Mouse (Mus musculus): Measurements from ENCODE around the gene Actg1. TPM values are rescaled to one million over a fixed set of nuclear protein-coding genes. Genes with fewer than 3 reads are reported as not detected.
A peak's percentile ranks its signal among the peaks of the same experiment; 100 is the strongest.

Actg1 gene
- polyA plus RNA-seq, 1 experiment from 2014 or later, result 1,136 TPM

GRCm38 (mm10) chr11:120307132-120307413 lies 41.3 kb downstream of the Actg1 start:
- no peaks in the 10 kb centered on the region for H3K9me3 ChIP-seq (ENCODE audit: control insufficient read depth, low read length)
- H3K27ac ChIP-seq (replicated peaks in 1 of 2; ENCODE audit: control insufficient read depth in 1 of 2, insufficient read depth in 1 of 2, low read depth in 2 of 2, low read length in 2 of 2), result peak overlapping the region in 1 of 2 experiments; percentile 29; a peak in 1 of 4 replicates
- no peaks in the 10 kb centered on the region for H3K36me3 ChIP-seq (ENCODE audit: control insufficient read depth, insufficient read depth, low read length)
- ATAC-seq (ENCODE audit: insufficient number of reproducible peaks, insufficient read depth, low FRiP score, low read depth), result no peak
- H3K4me2 ChIP-seq (ENCODE audit: low read length), result 0 out of 2 replicates have a peak overlapping the region, but pooled peaks have one; percentile 18
- H3K9ac ChIP-seq (ENCODE audit: low read length), result peak overlapping the region; percentile 9; the same call in 1 of the 2 replicates
- H3K27me3 ChIP-seq (ENCODE audit: control insufficient read depth, insufficient read depth, low read length), result no peaks in the 10 kb centered on the region
- no peak overlapping the region for H3K4me3 ChIP-seq (ENCODE audit: control insufficient read depth in 1 of 2, insufficient read depth in 1 of 2, low read depth in 1 of 2, low read length in 2 of 2)
- H3K4me1 ChIP-seq (ENCODE audit: control insufficient read depth in 2 of 2, insufficient read depth in 2 of 2, low read length in 2 of 2), result peaks cover 40 to 47% of the 10 kb centered on the region in 2 experiments
- WGBS, result 30% methylated on average over 5 of the region's 5 CpGs

- no peak for ATAC-seq (ENCODE audit: insufficient number of reproducible peaks, insufficient read depth, low FRiP score, low read depth)
- peak overlapping the region; percentile 78 for H3K4me2 ChIP-seq (ENCODE audit: low read length)
- peak overlapping the region; percentile 80; the same call in 1 of the 2 replicates for H3K9ac ChIP-seq (ENCODE audit: low read length)
- no peaks in the 10 kb centered on the region for H3K9me3 ChIP-seq (ENCODE audit: control insufficient read depth, low read length)
- no peaks in the 10 kb centered on the region for H3K36me3 ChIP-seq (ENCODE audit: control insufficient read depth, insufficient read depth, low read length)
- H3K4me3 ChIP-seq (ENCODE audit: control insufficient read depth in 1 of 2, insufficient read depth in 1 of 2, low read depth in 1 of 2, low read length in 2 of 2), result no peak overlapping the region
- 63% methylated on average over 12 of the region's 12 CpGs for WGBS
- no peaks in the 10 kb centered on the region for H3K27me3 ChIP-seq (ENCODE audit: control insufficient read depth, insufficient read depth, low read length)
- H3K4me1 ChIP-seq (ENCODE audit: control insufficient read depth in 2 of 2, insufficient read depth in 2 of 2, low read length in 2 of 2), result peaks cover 38 to 44% of the 10 kb centered on the region in 2 experiments
- H3K27ac ChIP-seq (replicated peaks in 1 of 2; ENCODE audit: control insufficient read depth in 1 of 2, insufficient read depth in 1 of 2, low read depth in 2 of 2, low read length in 2 of 2), result no peak overlapping the region; a peak in 1 of 4 replicates
Observed at GRCm38 (mm10) chr11:120306366-120307131, 41.8 kb downstream of the Actg1 start.

- Histone ChIP-seq H3K27ac (replicated peaks in 1 of 2; ENCODE audit: control insufficient read depth in 1 of 2, insufficient read depth in 1 of 2, low read depth in 2 of 2, low read length in 2 of 2) (peak overlapping the region; percentile 78 to 81), H3K4me2 (ENCODE audit: low read length) (peak overlapping the region; percentile 78), H3K9ac (ENCODE audit: low read length) (peak overlapping the region; percentile 80), H3K4me3 (ENCODE audit: control insufficient read depth in 1 of 2, insufficient read depth in 1 of 2, low read depth in 1 of 2, low read length in 2 of 2) (peak overlapping the region; percentile 44 to 60), H3K4me1 (ENCODE audit: control insufficient read depth in 2 of 2, insufficient read depth in 2 of 2, low read length in 2 of 2) (peaks cover 35 to 39% of the 10 kb centered on the region in 2 experiments), H3K9me3 (ENCODE audit: control insufficient read depth, low read length) (no peaks in the 10 kb centered on the region), H3K27me3 (ENCODE audit: control insufficient read depth, insufficient read depth, low read length) (no peaks in the 10 kb centered on the region), H3K36me3 (ENCODE audit: control insufficient read depth, insufficient read depth, low read length) (no peaks in the 10 kb centered on the region)
- 23% methylated on average over 15 of the region's 15 CpGs for WGBS
- no peak for ATAC-seq (ENCODE audit: insufficient number of reproducible peaks, insufficient read depth, low FRiP score, low read depth)
Observed at GRCm38 (mm10) chr11:120305535-120306365, 42.6 kb downstream of the Actg1 start.

GRCm38 (mm10) chr11:120304886-120305534 lies 43.3 kb downstream of the Actg1 start:
- Histone ChIP-seq H3K27ac (replicated peaks in 1 of 2; ENCODE audit: control insufficient read depth in 1 of 2, insufficient read depth in 1 of 2, low read depth in 2 of 2, low read length in 2 of 2) (peak overlapping the region; percentile 81), H3K36me3 (ENCODE audit: control insufficient read depth, insufficient read depth, low read length) (no peaks in the 10 kb centered on the region), H3K4me1 (ENCODE audit: control insufficient read depth in 2 of 2, insufficient read depth in 2 of 2, low read length in 2 of 2) (peaks cover 30 to 36% of the 10 kb centered on the region in 2 experiments), H3K27me3 (ENCODE audit: control insufficient read depth, insufficient read depth, low read length) (no peaks in the 10 kb centered on the region), H3K9ac (ENCODE audit: low read length) (peak overlapping the region; percentile 80), H3K4me3 (ENCODE audit: control insufficient read depth in 1 of 2, insufficient read depth in 1 of 2, low read depth in 1 of 2, low read length in 2 of 2) (peak overlapping the region; percentile 44 to 70), H3K9me3 (ENCODE audit: control insufficient read depth, low read length) (no peaks in the 10 kb centered on the region), H3K4me2 (ENCODE audit: low read length) (peak overlapping the region; percentile 78)
- peak; percentile 93 for ATAC-seq (ENCODE audit: insufficient number of reproducible peaks, insufficient read depth, low FRiP score, low read depth)
- 4% methylated on average over 43 of the region's 53 CpGs for WGBS

GRCm38 (mm10) chr11:120304350-120304694 lies 44.0 kb downstream of the Actg1 start:
- H3K9ac ChIP-seq (ENCODE audit: low read length), result no peak overlapping the region
- no peaks in the 10 kb centered on the region for H3K36me3 ChIP-seq (ENCODE audit: control insufficient read depth, insufficient read depth, low read length)
- no peaks in the 10 kb centered on the region for H3K9me3 ChIP-seq (ENCODE audit: control insufficient read depth, low read length)
- no peak overlapping the region for H3K4me3 ChIP-seq (ENCODE audit: control insufficient read depth in 1 of 2, insufficient read depth in 1 of 2, low read depth in 1 of 2, low read length in 2 of 2)
- H3K4me1 ChIP-seq (ENCODE audit: control insufficient read depth in 2 of 2, insufficient read depth in 2 of 2, low read length in 2 of 2), result peaks cover 37 to 43% of the 10 kb centered on the region in 2 experiments
- peak overlapping the region; percentile 78 for H3K4me2 ChIP-seq (ENCODE audit: low read length)
- ATAC-seq (ENCODE audit: insufficient number of reproducible peaks, insufficient read depth, low FRiP score, low read depth), result no peak
- H3K27me3 ChIP-seq (ENCODE audit: control insufficient read depth, insufficient read depth, low read length), result no peaks in the 10 kb centered on the region
- WGBS, result 40% methylated on average over 5 of the region's 5 CpGs
- H3K27ac ChIP-seq (replicated peaks in 1 of 2; ENCODE audit: control insufficient read depth in 1 of 2, insufficient read depth in 1 of 2, low read depth in 2 of 2, low read length in 2 of 2), result peak overlapping the region in 1 of 2 experiments; percentile 81; a peak in 2 of 4 replicates

- Histone ChIP-seq H3K4me1 (ENCODE audit: control insufficient read depth in 2 of 2, insufficient read depth in 2 of 2, low read length in 2 of 2) (peaks cover 38 to 43% of the 10 kb centered on the region in 2 experiments), H3K9me3 (ENCODE audit: control insufficient read depth, low read length) (no peaks in the 10 kb centered on the region), H3K4me2 (ENCODE audit: low read length) (peak overlapping the region; percentile 78; the same call in 1 of the 2 replicates), H3K4me3 (ENCODE audit: control insufficient read depth in 1 of 2, insufficient read depth in 1 of 2, low read depth in 1 of 2, low read length in 2 of 2) (no peak overlapping the region), H3K36me3 (ENCODE audit: control insufficient read depth, insufficient read depth, low read length) (no peaks in the 10 kb centered on the region), H3K27ac (replicated peaks in 1 of 2; ENCODE audit: control insufficient read depth in 1 of 2, insufficient read depth in 1 of 2, low read depth in 2 of 2, low read length in 2 of 2) (no peak overlapping the region), H3K27me3 (ENCODE audit: control insufficient read depth, insufficient read depth, low read length) (no peaks in the 10 kb centered on the region), H3K9ac (ENCODE audit: low read length) (no peak overlapping the region)
- ATAC-seq (ENCODE audit: insufficient number of reproducible peaks, insufficient read depth, low FRiP score, low read depth), result no peak
- 83% methylated on average over 21 of the region's 21 CpGs for WGBS
Observed at GRCm38 (mm10) chr11:120303559-120304349, 44.6 kb downstream of the Actg1 start.

- Histone ChIP-seq H3K27ac (replicated peaks in 1 of 2; ENCODE audit: control insufficient read depth in 1 of 2, insufficient read depth in 1 of 2, low read depth in 2 of 2, low read length in 2 of 2) (no peak overlapping the region), H3K4me2 (ENCODE audit: low read length) (no peak overlapping the region), H3K9me3 (ENCODE audit: control insufficient read depth, low read length) (no peaks in the 10 kb centered on the region), H3K36me3 (ENCODE audit: control insufficient read depth, insufficient read depth, low read length) (no peaks in the 10 kb centered on the region), H3K9ac (ENCODE audit: low read length) (no peak overlapping the region), H3K4me3 (ENCODE audit: control insufficient read depth in 1 of 2, insufficient read depth in 1 of 2, low read depth in 1 of 2, low read length in 2 of 2) (no peak overlapping the region), H3K4me1 (ENCODE audit: control insufficient read depth in 2 of 2, insufficient read depth in 2 of 2, low read length in 2 of 2) (peaks cover 38 to 39% of the 10 kb centered on the region in 2 experiments), H3K27me3 (ENCODE audit: control insufficient read depth, insufficient read depth, low read length) (no peaks in the 10 kb centered on the region)
- 82% methylated on average over 9 of the region's 9 CpGs for WGBS
- ATAC-seq (ENCODE audit: insufficient number of reproducible peaks, insufficient read depth, low FRiP score, low read depth), result no peak
Observed at GRCm38 (mm10) chr11:120303119-120303518, 45.2 kb downstream of the Actg1 start.

Measured in heart, embryonic 14.5 days (tissue).